Mouse (Mus musculus) testis, adult 2 months (tissue): Measurements from ENCODE around the gene Mpz.

ENCODE experiments used
- CTCF ChIP-seq: fragments of 200-500 bp; IDR thresholded peaks from 2 replicates; pipeline ENCODE4 v1.5.1; 2012; ENCODE audit warnings: low read depth, mild to moderate bottlenecking, inconsistent platforms, low read length, moderate library complexity; ENCODE audit not compliant: control insufficient read depth, insufficient read depth, insufficient replicate concordance
- POLR2A ChIP-seq: fragments of 200-500 bp; IDR thresholded peaks from 2 replicates; pipeline ENCODE4 v1.6.1; 2012; ENCODE audit warnings: low read depth, mild to moderate bottlenecking, inconsistent platforms, low read length, moderate library complexity; ENCODE audit not compliant: control insufficient read depth

DNA sequence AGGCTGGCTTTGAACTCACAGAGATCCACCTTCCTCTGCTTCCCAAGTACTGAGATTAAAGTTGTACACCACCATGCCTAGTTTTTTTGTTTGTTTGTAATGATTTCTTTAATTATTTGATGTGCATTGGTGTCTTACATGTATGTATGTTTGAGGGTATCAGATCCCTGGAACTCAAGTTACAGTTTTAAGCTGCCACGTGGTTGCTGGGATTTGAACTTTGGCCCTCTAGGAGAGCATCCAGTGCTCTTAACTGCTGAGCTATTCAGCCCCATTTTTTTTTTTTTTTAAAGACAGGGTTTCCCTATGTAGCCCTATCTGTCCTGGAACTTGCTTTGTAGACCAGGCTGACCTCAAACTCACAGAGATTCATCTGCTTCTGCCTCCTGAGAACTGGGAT, 19.5 kb upstream of the Mpz start:
- no peak for TF ChIP-seq CTCF
- no peak for TF ChIP-seq POLR2A
